ENCODE assay signal across 8 mouse cellular contexts in genomic region chr17:13006546-13006945, GRCm38 (mm10). TPM values are rescaled to one million over a fixed set of nuclear protein-coding genes. Genes with fewer than 3 reads are reported as not detected.
DNase-seq lines count a peak whose midpoint lies in the region; ATAC-seq and TF ChIP-seq lines count a peak whose summit lies in the region.
"Not testable (repeated sequence)": the region's sequence is repeated elsewhere in the genome, so short reads cannot be mapped to it uniquely, and the experiment has no call there.

Sod2 (plus strand) TSS chr17:13006846.

- H3K9me3 ChIP-seq in embryonic facial prominence, embryonic 15.5 days (replicated peaks); hindbrain, embryonic 10.5 days; midbrain, embryonic 12.5 days; stomach, postnatal 0 days (ENCODE audit: control insufficient read depth, low read length): not testable (repeated sequence)

- H3K27ac ChIP-seq in embryonic facial prominence, embryonic 15.5 days (replicated peaks), result peak within 1 kb of the TSS; percentile 88
- H3K27ac ChIP-seq in hindbrain, embryonic 10.5 days, result peak within 1 kb of the TSS; percentile 88
- peak within 1 kb of the TSS; percentile 93 for H3K27ac ChIP-seq in layer of hippocampus, adult 2 months
- peak within 1 kb of the TSS; percentile 56 for H3K27ac ChIP-seq in liver, adult 2 months (replicated peaks; ENCODE audit: insufficient read depth, low read depth, low read length)
- peak within 1 kb of the TSS; percentile 88 for H3K27ac ChIP-seq in midbrain, embryonic 12.5 days (replicated peaks)
- H3K27ac ChIP-seq in stomach, postnatal 0 days (replicated peaks), result peak within 1 kb of the TSS; percentile 94

- not testable (repeated sequence) for TF ChIP-seq EP300 in stomach, postnatal 0 days (optimal IDR thresholded peaks at IDR 0.05)

- DNase-seq in adrenal gland, adult 18-20 months (ENCODE audit: low spot score in 2 of 2); gonadal fat pad, adult 2 months (ENCODE audit: low read depth); hindbrain, embryonic 10.5 days (ENCODE audit: low spot score); layer of hippocampus, adult 2 months (ENCODE audit: low spot score in 2 of 2); liver, adult 2 months (ENCODE audit: extremely low read depth, low read depth, low spot score); stomach, postnatal 0 days (ENCODE audit: low spot score): not testable (repeated sequence)

- H3K9ac ChIP-seq in embryonic facial prominence, embryonic 15.5 days, result peak within 1 kb of the TSS; percentile 15; the same call in 1 of the 2 replicates
- H3K9ac ChIP-seq in liver, adult 2 months (ENCODE audit: low read depth, low read length), result peak within 1 kb of the TSS; percentile 55; the same call in 1 of the 2 replicates
- peak within 1 kb of the TSS; percentile 69; the same call in 1 of the 2 replicates for H3K9ac ChIP-seq in midbrain, embryonic 12.5 days (replicated peaks)
- H3K9ac ChIP-seq in stomach, postnatal 0 days (ENCODE audit: low read length), result peak within 1 kb of the TSS; percentile 77

- peak within 1 kb of the TSS; percentile 70 for H3K4me2 ChIP-seq in embryonic facial prominence, embryonic 15.5 days (replicated peaks)
- H3K4me2 ChIP-seq in midbrain, embryonic 12.5 days (replicated peaks), result peak within 1 kb of the TSS; percentile 57
- H3K4me2 ChIP-seq in stomach, postnatal 0 days (replicated peaks; ENCODE audit: low read depth), result peak within 1 kb of the TSS; percentile 72

- not testable (repeated sequence) for ATAC-seq in embryonic facial prominence, embryonic 15.5 days (ENCODE audit: insufficient number of reproducible peaks, low FRiP score, low TSS enrichment, low read depth); midbrain, embryonic 12.5 days (ENCODE audit: low FRiP score, low read depth); stomach, postnatal 0 days (ENCODE audit: low FRiP score, low TSS enrichment)

- H3K27me3 ChIP-seq in embryonic facial prominence, embryonic 15.5 days; hindbrain, embryonic 10.5 days (ENCODE audit: insufficient read depth, poor library complexity, severe bottlenecking); liver, adult 2 months (ENCODE audit: control insufficient read depth, insufficient read depth, low read length); midbrain, embryonic 12.5 days; stomach, postnatal 0 days (ENCODE audit: control insufficient read depth, insufficient read depth, low read length): not testable (repeated sequence)

- not testable (repeated sequence) for H3K79me2 ChIP-seq in liver, adult 2 months (ENCODE audit: control insufficient read depth, insufficient read depth, low read length)

- TF ChIP-seq POLR2A in liver, adult 2 months (IDR thresholded peaks at IDR 0.05; ENCODE audit: extremely low read depth, insufficient read depth, low read length), result not testable (repeated sequence)

- WGBS in embryonic facial prominence, embryonic 15.5 days, result 91% methylated on average over 2 of the region's 2 CpGs
- 93% methylated on average over 2 of the region's 2 CpGs for WGBS in hindbrain, embryonic 10.5 days
- 93% methylated on average over 2 of the region's 2 CpGs for whole genome bisulfite sequencing in liver, adult 2 months
- 92% methylated on average over 2 of the region's 2 CpGs for WGBS in midbrain, embryonic 12.5 days
- 98% methylated on average over 2 of the region's 2 CpGs for WGBS in stomach, postnatal 0 days

- not testable (repeated sequence) for TF ChIP-seq CTCF in layer of hippocampus, adult 2 months (conservative IDR thresholded peaks at IDR 0.05); liver, adult 2 months (IDR thresholded peaks at IDR 0.05; ENCODE audit: low read depth, low read length); stomach, postnatal 0 days (IDR thresholded peaks at IDR 0.05; ENCODE audit: low read depth)

- peaks cover 15% of the 10 kb centered on the region for H3K4me1 ChIP-seq in embryonic facial prominence, embryonic 15.5 days
- H3K4me1 ChIP-seq in hindbrain, embryonic 10.5 days (replicated peaks), result peaks cover 14% of the 10 kb centered on the region
- not testable (repeated sequence) for H3K4me1 ChIP-seq in liver, adult 2 months (ENCODE audit: control insufficient read depth, insufficient read depth, low read length); midbrain, embryonic 12.5 days; stomach, postnatal 0 days (replicated peaks; ENCODE audit: control insufficient read depth, insufficient read depth)

- peak within 1 kb of the TSS; percentile 94 for H3K4me3 ChIP-seq in embryonic facial prominence, embryonic 15.5 days (replicated peaks)
- H3K4me3 ChIP-seq in hindbrain, embryonic 10.5 days, result peak within 1 kb of the TSS; percentile 92
- H3K4me3 ChIP-seq in layer of hippocampus, adult 2 months, result peak within 1 kb of the TSS; percentile 97
- peak within 1 kb of the TSS; percentile 84 for H3K4me3 ChIP-seq in liver, adult 2 months (ENCODE audit: insufficient read depth, low read depth, low read length)
- peak within 1 kb of the TSS; percentile 84 for H3K4me3 ChIP-seq in midbrain, embryonic 12.5 days
- H3K4me3 ChIP-seq in stomach, postnatal 0 days (ENCODE audit: low read depth, low read length), result peak within 1 kb of the TSS; percentile 79

- not testable (repeated sequence) for H3K36me3 ChIP-seq in embryonic facial prominence, embryonic 15.5 days; midbrain, embryonic 12.5 days; stomach, postnatal 0 days (ENCODE audit: control insufficient read depth, insufficient read depth, low read length)
- peaks cover 11% of the 10 kb centered on the region for H3K36me3 ChIP-seq in hindbrain, embryonic 10.5 days
- peaks cover 13% of the 10 kb centered on the region for H3K36me3 ChIP-seq in liver, adult 2 months (ENCODE audit: control insufficient read depth, insufficient read depth, low read length)

RNA-seq across cellular contexts. Expression of gene Sod2, which starts in this region (rescaled TPM):
- total RNA-seq in adrenal gland, adult 18-20 months (2021), result 100 to 1,000 TPM; 428 to 588 TPM
- polyA plus RNA-seq in embryonic facial prominence, embryonic 15.5 days (2015; fragmentation: Nextera tagmentation; extraction: Ambion mirVana), result 98.3 and 98.5 TPM in 2 replicates
- polyA plus RNA-seq in gonadal fat pad, adult 2 months (2012; rRNA removed), result 384 and 499 TPM in 2 replicates
- 104 and 108 TPM in 2 replicates for polyA plus RNA-seq in hindbrain, embryonic 10.5 days (2016; fragmentation: Nextera tagmentation; extraction: Ambion mirVana)
- 100 to 1,000 TPM; 237 to 252 TPM for total RNA-seq in layer of hippocampus, adult 2 months (2021)
- 169 and 338 TPM in 2 replicates for total RNA-seq in liver, adult 2 months (2014; rRNA removed)
- 593 and 597 TPM in 2 replicates for polyA plus RNA-seq in liver, adult 2 months (2012; rRNA removed)
- polyA plus RNA-seq in midbrain, embryonic 12.5 days (2016; fragmentation: Nextera tagmentation; extraction: Ambion mirVana), result 98.8 and 110 TPM in 2 replicates
- polyA plus RNA-seq in stomach, postnatal 0 days (2015; fragmentation: Nextera tagmentation; extraction: Ambion mirVana), result 176 and 186 TPM in 2 replicates

Comparison
In these comparisons a context has a peak if more than half of its experiments do, and no peak if none do; other contexts are left out.
1. H3K9ac ChIP-seq: peak in every context shown above with its lines; median percentile 77 in stomach, postnatal 0 days; 69 in midbrain, embryonic 12.5 days; 55 in liver, adult 2 months; 15 in embryonic facial prominence, embryonic 15.5 days.